Mouse (Mus musculus): ENCODE results near the gene Cd3eap. TPM values are rescaled to one million over a fixed set of nuclear protein-coding genes. Genes with fewer than 3 reads are reported as not detected.

The Cd3eap gene
- polyA plus RNA-seq, 1 experiment, result 2.8 TPM

DNA sequence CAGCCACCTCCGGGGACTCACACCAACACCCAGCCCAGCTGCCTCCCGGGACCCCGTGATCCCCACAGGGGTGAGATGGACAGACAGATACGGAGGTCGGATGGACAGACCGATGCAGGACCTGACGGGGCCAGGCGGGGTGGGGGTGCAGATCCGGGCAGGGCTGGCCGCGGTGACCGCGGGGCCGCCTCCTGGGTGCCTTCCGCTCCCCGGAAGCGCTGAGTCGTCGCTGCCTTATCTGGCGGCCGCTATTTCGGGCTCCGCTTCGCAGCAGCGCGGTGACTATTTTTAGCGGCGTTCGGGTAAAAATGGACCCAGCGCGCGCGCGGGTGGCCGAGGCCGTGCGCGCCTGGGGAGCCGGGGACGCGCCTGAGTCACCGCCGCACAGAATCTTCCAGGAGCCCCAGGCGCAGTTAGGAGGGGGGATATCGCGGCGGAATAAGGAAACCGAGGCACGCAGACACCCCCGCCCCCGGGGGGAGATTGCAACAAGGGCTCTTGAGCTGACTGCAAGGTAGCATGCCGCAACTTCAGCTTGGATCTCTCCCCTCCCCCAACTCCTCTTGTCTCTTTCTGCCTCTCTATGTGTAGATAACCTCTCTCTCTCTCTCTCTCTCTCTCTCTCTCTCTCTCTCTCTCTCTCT lies 26.5 kb downstream of the Cd3eap start:
- peak; percentile 35; the same call in 1 of the 2 replicates for TF ChIP-seq POLR2A (IDR thresholded peaks at IDR 0.05; ENCODE audit: control insufficient read depth, low read depth, low read length)
- no peak for TF ChIP-seq CTCF (IDR thresholded peaks at IDR 0.05; ENCODE audit: control insufficient read depth, insufficient read depth, insufficient replicate concordance, low read depth, low read length)
- Histone ChIP-seq H3K27me3 (ENCODE audit: control insufficient read depth, insufficient read depth, low read length) (no peaks in the 10 kb centered on the region), H3K27ac (ENCODE audit: control insufficient read depth, insufficient read depth, low read depth, low read length) (no peak overlapping the region), H3K36me3 (ENCODE audit: control insufficient read depth, insufficient read depth, low read length) (no peaks in the 10 kb centered on the region), H3K4me1 (ENCODE audit: control insufficient read depth, insufficient read depth, low read length) (peaks cover 10% of the 10 kb centered on the region), H3K4me3 (ENCODE audit: control insufficient read depth, low read depth, low read length) (peak overlapping the region; percentile 67)

DNA sequence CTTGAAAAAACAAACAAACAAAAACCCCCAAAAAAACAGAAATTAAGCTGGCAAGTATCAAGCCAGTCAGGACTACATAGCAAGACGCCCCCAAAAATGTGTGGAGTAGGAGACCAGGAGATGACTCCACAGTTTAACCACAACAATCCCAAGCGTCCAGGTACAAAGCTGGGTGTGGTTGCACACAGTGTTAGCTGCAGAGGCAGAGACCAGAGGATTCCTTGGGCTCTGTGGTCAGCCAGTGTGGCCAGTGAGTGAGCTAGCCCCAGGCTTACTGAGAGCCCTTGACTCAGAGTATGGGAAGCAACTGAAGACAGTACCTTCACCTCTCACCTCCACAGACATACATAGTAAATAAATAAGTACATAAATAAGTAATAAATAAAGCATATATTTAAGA lies 27.4 kb downstream of the Cd3eap start:
- Histone ChIP-seq H3K4me1 (ENCODE audit: control insufficient read depth, insufficient read depth, low read length) (peaks cover 18% of the 10 kb centered on the region), H3K27ac (ENCODE audit: control insufficient read depth, insufficient read depth, low read depth, low read length) (no peak overlapping the region), H3K36me3 (ENCODE audit: control insufficient read depth, insufficient read depth, low read length) (no peaks in the 10 kb centered on the region), H3K27me3 (ENCODE audit: control insufficient read depth, insufficient read depth, low read length) (no peaks in the 10 kb centered on the region; the same call in 1 of the 2 replicates), H3K4me3 (ENCODE audit: control insufficient read depth, low read depth, low read length) (no peak overlapping the region)
- TF ChIP-seq POLR2A (IDR thresholded peaks at IDR 0.05; ENCODE audit: control insufficient read depth, low read depth, low read length) (no peak), CTCF (IDR thresholded peaks at IDR 0.05; ENCODE audit: control insufficient read depth, insufficient read depth, insufficient replicate concordance, low read depth, low read length) (no peak)

DNA sequence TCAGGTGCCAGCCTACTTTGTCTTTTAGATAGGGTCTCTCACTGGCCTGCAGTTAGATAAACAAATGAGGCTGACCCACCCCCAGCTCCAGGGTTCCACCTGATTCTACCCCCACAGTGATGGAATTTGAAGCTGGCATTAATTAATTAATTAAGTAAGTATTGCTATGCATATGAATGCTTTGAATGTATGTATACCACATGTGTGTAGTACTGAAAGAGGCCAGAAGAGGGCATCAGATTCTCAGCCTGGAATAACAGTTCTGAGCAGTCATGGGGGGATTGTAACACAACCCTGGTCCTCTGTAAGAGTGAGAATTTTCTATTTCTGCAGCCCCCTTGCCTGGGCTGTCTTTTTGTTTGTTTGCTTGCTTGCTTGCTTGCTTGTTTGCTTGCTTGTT lies 30.9 kb downstream of the Cd3eap start:
- no peaks in the 10 kb centered on the region for H3K36me3 ChIP-seq (ENCODE audit: control insufficient read depth, insufficient read depth, low read length)
- no peak overlapping the region for H3K27ac ChIP-seq (ENCODE audit: control insufficient read depth, insufficient read depth, low read depth, low read length)
- TF ChIP-seq POLR2A (IDR thresholded peaks at IDR 0.05; ENCODE audit: control insufficient read depth, low read depth, low read length) (no peak), CTCF (IDR thresholded peaks at IDR 0.05; ENCODE audit: control insufficient read depth, insufficient read depth, insufficient replicate concordance, low read depth, low read length) (no peak)
- H3K4me3 ChIP-seq (ENCODE audit: control insufficient read depth, low read depth, low read length), result no peak overlapping the region
- H3K27me3 ChIP-seq (ENCODE audit: control insufficient read depth, insufficient read depth, low read length), result no peaks in the 10 kb centered on the region; the same call in 1 of the 2 replicates
- peaks cover 23% of the 10 kb centered on the region for H3K4me1 ChIP-seq (ENCODE audit: control insufficient read depth, insufficient read depth, low read length)

DNA sequence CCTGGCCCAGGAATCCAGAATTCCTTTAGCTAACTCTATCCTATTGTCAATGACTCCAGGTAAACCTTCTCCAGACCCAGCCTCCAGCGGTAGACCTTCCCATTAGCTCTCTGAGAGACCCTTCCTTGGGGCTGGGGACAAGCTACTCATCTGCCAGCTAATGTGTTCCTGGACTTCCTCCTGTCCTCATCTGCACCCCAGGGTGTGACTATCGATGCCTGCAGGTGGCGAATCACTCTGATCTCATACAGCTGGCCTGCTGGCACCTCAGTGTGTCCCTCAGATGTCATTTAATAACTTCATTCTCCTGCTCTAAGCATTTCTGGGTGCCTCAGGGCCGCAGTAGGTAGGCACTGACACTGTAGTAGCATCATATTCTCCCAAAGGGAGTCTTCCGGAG lies 31.5 kb downstream of the Cd3eap start:
- TF ChIP-seq POLR2A (IDR thresholded peaks at IDR 0.05; ENCODE audit: control insufficient read depth, low read depth, low read length) (no peak), CTCF (IDR thresholded peaks at IDR 0.05; ENCODE audit: control insufficient read depth, insufficient read depth, insufficient replicate concordance, low read depth, low read length) (no peak)
- H3K4me1 ChIP-seq (ENCODE audit: control insufficient read depth, insufficient read depth, low read length), result peaks cover 18% of the 10 kb centered on the region
- H3K27ac ChIP-seq (ENCODE audit: control insufficient read depth, insufficient read depth, low read depth, low read length), result no peak overlapping the region
- H3K27me3 ChIP-seq (ENCODE audit: control insufficient read depth, insufficient read depth, low read length), result no peaks in the 10 kb centered on the region; the same call in 1 of the 2 replicates
- no peak overlapping the region for H3K4me3 ChIP-seq (ENCODE audit: control insufficient read depth, low read depth, low read length)
- no peaks in the 10 kb centered on the region for H3K36me3 ChIP-seq (ENCODE audit: control insufficient read depth, insufficient read depth, low read length)

GRCm38 (mm10) chr7:19327128-19327527 lies 32.2 kb downstream of the Cd3eap start:
- TF ChIP-seq CTCF (IDR thresholded peaks at IDR 0.05; ENCODE audit: control insufficient read depth, insufficient read depth, insufficient replicate concordance, low read depth, low read length), result no peak
- 0 out of 2 replicates have a peak, but pooled peaks have one; percentile 24 for TF ChIP-seq POLR2A (IDR thresholded peaks at IDR 0.05; ENCODE audit: control insufficient read depth, low read depth, low read length)
- H3K4me1 ChIP-seq (ENCODE audit: control insufficient read depth, insufficient read depth, low read length), result peaks cover 14% of the 10 kb centered on the region
- peak overlapping the region; percentile 58 for H3K4me3 ChIP-seq (ENCODE audit: control insufficient read depth, low read depth, low read length)
- H3K36me3 ChIP-seq (ENCODE audit: control insufficient read depth, insufficient read depth, low read length), result no peaks in the 10 kb centered on the region
- H3K27ac ChIP-seq (ENCODE audit: control insufficient read depth, insufficient read depth, low read depth, low read length), result 0 out of 2 replicates have a peak overlapping the region, but pooled peaks have one; percentile 11
- H3K27me3 ChIP-seq (ENCODE audit: control insufficient read depth, insufficient read depth, low read length), result no peaks in the 10 kb centered on the region; the same call in 1 of the 2 replicates

- TF ChIP-seq POLR2A (IDR thresholded peaks at IDR 0.05; ENCODE audit: control insufficient read depth, low read depth, low read length), result no peak
- no peak for TF ChIP-seq CTCF (IDR thresholded peaks at IDR 0.05; ENCODE audit: control insufficient read depth, insufficient read depth, insufficient replicate concordance, low read depth, low read length)
- H3K27me3 ChIP-seq (ENCODE audit: control insufficient read depth, insufficient read depth, low read length), result no peaks in the 10 kb centered on the region; the same call in 1 of the 2 replicates
- H3K4me1 ChIP-seq (ENCODE audit: control insufficient read depth, insufficient read depth, low read length), result peaks cover 14% of the 10 kb centered on the region
- no peak overlapping the region for H3K27ac ChIP-seq (ENCODE audit: control insufficient read depth, insufficient read depth, low read depth, low read length)
- H3K4me3 ChIP-seq (ENCODE audit: control insufficient read depth, low read depth, low read length), result peak overlapping the region; percentile 58
- H3K36me3 ChIP-seq (ENCODE audit: control insufficient read depth, insufficient read depth, low read length), result no peaks in the 10 kb centered on the region
Observed at GRCm38 (mm10) chr7:19326359-19326758, 32.9 kb downstream of the Cd3eap start.

GRCm38 (mm10) chr7:19325262-19326199 lies 33.8 kb downstream of the Cd3eap start:
- no peak overlapping the region for H3K4me3 ChIP-seq (ENCODE audit: control insufficient read depth, low read depth, low read length)
- H3K27ac ChIP-seq (ENCODE audit: control insufficient read depth, insufficient read depth, low read depth, low read length), result no peak overlapping the region
- H3K36me3 ChIP-seq (ENCODE audit: control insufficient read depth, insufficient read depth, low read length), result no peaks in the 10 kb centered on the region
- peaks cover 14% of the 10 kb centered on the region for H3K4me1 ChIP-seq (ENCODE audit: control insufficient read depth, insufficient read depth, low read length)
- TF ChIP-seq POLR2A (IDR thresholded peaks at IDR 0.05; ENCODE audit: control insufficient read depth, low read depth, low read length), result no peak
- TF ChIP-seq CTCF (IDR thresholded peaks at IDR 0.05; ENCODE audit: control insufficient read depth, insufficient read depth, insufficient replicate concordance, low read depth, low read length), result no peak
- H3K27me3 ChIP-seq (ENCODE audit: control insufficient read depth, insufficient read depth, low read length), result no peaks in the 10 kb centered on the region; the same call in 1 of the 2 replicates

Measured in testis, adult 2 months (tissue).